Mouse (Mus musculus) megakaryocyte, adult 5-6 weeks (primary cell): Measurements from ENCODE around the gene Slc26a11. TPM values are rescaled to one million over a fixed set of nuclear protein-coding genes. Genes with fewer than 3 reads are reported as not detected.

Experiments used
- ATAC-seq: 2 replicates; pipeline ENCODE4 v1.8.0; 2016; ENCODE audit warnings: mild to moderate bottlenecking, inconsistent platforms; ENCODE audit not compliant: poor library complexity, severe bottlenecking
- total RNA-seq, 2 experiments: library from RNA; stranded (forward) in 1 of 2; stranded (reverse) in 1 of 2; fragments of 153-499, 151-499 nt in 1 of 2; fragments of 221-1000, 200-1000 nt in 1 of 2; gene quantifications; 2 replicates each; pipeline versions ENCODE4 v1.2.3 to v1.2.4; 2015 to 2017

Slc26a11 gene
- total RNA-seq (2015) (4.8 and 6.0 TPM in 2 replicates), total RNA-seq (2017) (1.2 and 3.4 TPM in 2 replicates)

- ATAC-seq: peak; percentile 83
Measured at GRCm38 (mm10) chr11:119355443-119356385, at the start of gene Slc26a11, which contains the start of gene Sgsh. Slc26a11 (plus strand) TSS chr11:119355557. Sgsh (minus strand) TSS chr11:119355536.

GRCm38 (mm10) chr11:119306762-119307657 is 48.3 kb upstream of the Slc26a11 start:
- no peak for ATAC-seq

- ATAC-seq: no peak
Measured at GRCm38 (mm10) chr11:119307658-119307867, 47.8 kb upstream of the Slc26a11 start, which contains the start of gene Card14. Card14 (plus strand) TSS chr11:119307768.

- no peak for ATAC-seq
Measured at GRCm38 (mm10) chr11:119307916-119308315, 47.4 kb upstream of the Slc26a11 start.

- ATAC-seq: no peak
Measured at GRCm38 (mm10) chr11:119310621-119311020, 44.7 kb upstream of the Slc26a11 start.

- ATAC-seq: no peak
Measured at GRCm38 (mm10) chr11:119314252-119314936, 41.0 kb upstream of the Slc26a11 start.

- no peak for ATAC-seq
Measured at GRCm38 (mm10) chr11:119316720-119317119, 38.6 kb upstream of the Slc26a11 start.

GRCm38 (mm10) chr11:119322521-119322920 is 32.8 kb upstream of the Slc26a11 start:
- ATAC-seq: no peak

GRCm38 (mm10) chr11:119325068-119325467 is 30.3 kb upstream of the Slc26a11 start:
- no peak for ATAC-seq

- no peak for ATAC-seq
Measured at GRCm38 (mm10) chr11:119330592-119330991, 24.8 kb upstream of the Slc26a11 start.

GRCm38 (mm10) chr11:119331970-119332369 is 23.4 kb upstream of the Slc26a11 start:
- no peak for ATAC-seq

- no peak for ATAC-seq
Measured at GRCm38 (mm10) chr11:119338271-119339059, 16.9 kb upstream of the Slc26a11 start.

- ATAC-seq: no peak
Measured at GRCm38 (mm10) chr11:119339179-119339578, 16.2 kb upstream of the Slc26a11 start.

- ATAC-seq: peak; percentile 94
Measured at GRCm38 (mm10) chr11:119339637-119340036, 15.7 kb upstream of the Slc26a11 start.

GRCm38 (mm10) chr11:119344178-119344577 is 11.2 kb upstream of the Slc26a11 start:
- no peak for ATAC-seq

GRCm38 (mm10) chr11:119344865-119345264 is 10.5 kb upstream of the Slc26a11 start:
- 0 out of 2 replicates have a peak, but pooled peaks have one; percentile 23 for ATAC-seq

GRCm38 (mm10) chr11:119347125-119347524 is 8.2 kb upstream of the Slc26a11 start:
- ATAC-seq: no peak

- peak; percentile 23 for ATAC-seq
Measured at GRCm38 (mm10) chr11:119352113-119352512, 3.2 kb upstream of the Slc26a11 start.

GRCm38 (mm10) chr11:119353946-119354345 is 1.4 kb upstream of the Slc26a11 start:
- no peak for ATAC-seq
